Mouse (Mus musculus) heart, postnatal 0 days (tissue): ENCODE results near the gene Smarce1.

Experiments
- CTCF ChIP-seq: IDR thresholded peaks from 2 replicates; pipeline ENCODE4 v1.5.1; 2016; ENCODE audit warnings: antibody characterized with exemption, control low read depth, low read depth
- EP300 ChIP-seq: IDR thresholded peaks from 2 replicates; pipeline ENCODE4 v1.6.1; 2016; ENCODE audit warnings: antibody characterized with exemption, low read depth

- TF ChIP-seq CTCF, result no peak
- no peak for TF ChIP-seq EP300
These were observed 14.6 kb downstream of the Smarce1 start for GRCm38 (mm10) chr11:99216181-99216580.
